Mouse (Mus musculus): ENCODE measurements at regions not wholly inside any gene's neighbourhood (a gene's known extent, or its start where the extent isn't known, plus 50 kb on each side); places are given as distances from the start of the nearest gene placed in this dataset.

GRCm38 (mm10) chr2:78050542-78050941, 104.4 kb upstream of the Cwc22 start:
- Histone ChIP-seq H3K9me3 (ENCODE audit: control insufficient read depth, insufficient read depth, low read depth, low read length) (no peaks in the 10 kb centered on the region), H3K9ac (ENCODE audit: insufficient read depth, low read depth, low read length, poor library complexity, severe bottlenecking) (no peak overlapping the region), H3K4me1 (ENCODE audit: control insufficient read depth in 2 of 2, insufficient read depth in 2 of 2, low read length in 2 of 2, poor library complexity in 1 of 2) (no peaks in the 10 kb centered on the region), H3K4me3 (ENCODE audit: insufficient read depth in 1 of 2, low read depth in 1 of 2, low read length in 2 of 2, poor library complexity in 1 of 2, severe bottlenecking in 1 of 2) (no peak overlapping the region), H3K36me3 (ENCODE audit: control insufficient read depth, insufficient read depth, low read length, poor library complexity, severe bottlenecking) (no peaks in the 10 kb centered on the region), H3K27ac (ENCODE audit: insufficient read depth, low read depth, low read length, poor library complexity, severe bottlenecking) (no peak overlapping the region)
- no peak for TF ChIP-seq ZNF384 (IDR thresholded peaks at IDR 0.05; ENCODE audit: low read depth, low read length)
- no peak for TF ChIP-seq MAFK (IDR thresholded peaks at IDR 0.05; ENCODE audit: insufficient read depth, low read depth, low read length)
- no peak for TF ChIP-seq CHD2 (IDR thresholded peaks at IDR 0.05; ENCODE audit: low read depth, low read length)
- TF ChIP-seq HCFC1 (IDR thresholded peaks at IDR 0.05; ENCODE audit: borderline replicate concordance, insufficient read depth, low read length), result no peak
- no peak for TF ChIP-seq ZC3H11A (IDR thresholded peaks at IDR 0.05; ENCODE audit: borderline replicate concordance, low read depth, low read length)
- DNase-seq (ENCODE audit: low read depth, low spot score), result no peak
- in situ Hi-C loops (cut with MboI; ENCODE audit: low sequenced_read_pairs in 2 of 2, unreplicated experiment in 2 of 2), result no loop called here

DNA sequence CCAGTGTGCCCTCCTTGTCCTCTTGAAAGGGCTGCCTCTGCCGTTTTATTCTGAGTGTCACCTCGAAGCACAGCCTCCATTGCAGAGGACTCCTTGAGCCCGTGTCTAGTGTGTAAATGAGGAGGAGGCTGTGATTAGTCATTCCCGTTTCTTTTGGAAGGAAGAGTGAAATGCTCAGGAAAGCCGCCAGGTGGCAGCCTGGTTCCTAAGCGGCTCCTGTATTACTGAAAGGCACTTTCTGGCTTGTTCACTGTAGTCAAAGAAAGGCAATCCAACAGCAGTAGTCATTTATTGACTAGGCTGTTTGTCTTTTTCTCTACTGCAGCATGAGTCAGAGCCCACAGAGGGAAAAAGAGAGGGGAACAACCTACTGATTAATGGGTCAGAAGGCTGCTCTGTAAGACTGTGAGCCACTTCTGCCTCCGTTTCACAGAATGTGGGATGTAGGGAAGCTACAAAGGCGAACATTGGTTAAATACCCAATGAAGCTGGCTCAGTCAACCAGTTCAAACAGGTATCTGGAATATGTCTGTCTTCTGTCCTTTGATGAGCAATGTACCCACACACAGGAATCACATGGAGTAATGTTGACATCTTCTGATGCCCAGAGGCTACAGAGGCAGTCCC, 103.2 kb upstream of the Cwc22 start:
- Histone ChIP-seq H3K9me3 (ENCODE audit: control insufficient read depth, insufficient read depth, low read depth, low read length) (no peaks in the 10 kb centered on the region), H3K4me3 (ENCODE audit: insufficient read depth in 1 of 2, low read depth in 1 of 2, low read length in 2 of 2, poor library complexity in 1 of 2, severe bottlenecking in 1 of 2) (no peak overlapping the region), H3K36me3 (ENCODE audit: control insufficient read depth, insufficient read depth, low read length, poor library complexity, severe bottlenecking) (no peaks in the 10 kb centered on the region), H3K9ac (ENCODE audit: insufficient read depth, low read depth, low read length, poor library complexity, severe bottlenecking) (no peak overlapping the region), H3K4me1 (ENCODE audit: control insufficient read depth in 2 of 2, insufficient read depth in 2 of 2, low read length in 2 of 2, poor library complexity in 1 of 2) (no peaks in the 10 kb centered on the region), H3K27ac (ENCODE audit: insufficient read depth, low read depth, low read length, poor library complexity, severe bottlenecking) (no peak overlapping the region)
- in situ Hi-C loops (cut with MboI; ENCODE audit: low sequenced_read_pairs in 2 of 2, unreplicated experiment in 2 of 2), result loop anchor here in 1 of 2 experiments (25.0 kb wide), 1 partner anchor 863 kb away; no protein-coding TSS in a partner anchor
- DNase-seq (ENCODE audit: low read depth, low spot score), result peak; percentile 73
- TF ChIP-seq MAFK (IDR thresholded peaks at IDR 0.05; ENCODE audit: insufficient read depth, low read depth, low read length), result 0 out of 2 replicates have a peak, but pooled peaks have one; percentile 25
- TF ChIP-seq HCFC1 (IDR thresholded peaks at IDR 0.05; ENCODE audit: borderline replicate concordance, insufficient read depth, low read length), result no peak
- no peak for TF ChIP-seq CHD2 (IDR thresholded peaks at IDR 0.05; ENCODE audit: low read depth, low read length)
- peak; percentile 84 for TF ChIP-seq ZC3H11A (IDR thresholded peaks at IDR 0.05; ENCODE audit: borderline replicate concordance, low read depth, low read length)
- no peak for TF ChIP-seq ZNF384 (IDR thresholded peaks at IDR 0.05; ENCODE audit: low read depth, low read length)

- in situ Hi-C loops (cut with MboI; ENCODE audit: low sequenced_read_pairs in 2 of 2, unreplicated experiment in 2 of 2), result loop anchor here in 1 of 2 experiments (25.0 kb wide), 1 partner anchor 864 kb away; no protein-coding TSS in a partner anchor
- no peaks in the 10 kb centered on the region for H3K9me3 ChIP-seq (ENCODE audit: control insufficient read depth, insufficient read depth, low read depth, low read length)
- no peak overlapping the region for H3K27ac ChIP-seq (ENCODE audit: insufficient read depth, low read depth, low read length, poor library complexity, severe bottlenecking)
- no peak for TF ChIP-seq ZNF384 (IDR thresholded peaks at IDR 0.05; ENCODE audit: low read depth, low read length)
- TF ChIP-seq ZC3H11A (IDR thresholded peaks at IDR 0.05; ENCODE audit: borderline replicate concordance, low read depth, low read length), result no peak
- TF ChIP-seq MAFK (IDR thresholded peaks at IDR 0.05; ENCODE audit: insufficient read depth, low read depth, low read length), result no peak
- no peak for TF ChIP-seq CHD2 (IDR thresholded peaks at IDR 0.05; ENCODE audit: low read depth, low read length)
- no peak for TF ChIP-seq HCFC1 (IDR thresholded peaks at IDR 0.05; ENCODE audit: borderline replicate concordance, insufficient read depth, low read length)
- no peaks in the 10 kb centered on the region for H3K36me3 ChIP-seq (ENCODE audit: control insufficient read depth, insufficient read depth, low read length, poor library complexity, severe bottlenecking)
- DNase-seq (ENCODE audit: low read depth, low spot score), result no peak
- H3K4me1 ChIP-seq (ENCODE audit: control insufficient read depth in 2 of 2, insufficient read depth in 2 of 2, low read length in 2 of 2, poor library complexity in 1 of 2), result no peaks in the 10 kb centered on the region
- no peak overlapping the region for H3K4me3 ChIP-seq (ENCODE audit: insufficient read depth in 1 of 2, low read depth in 1 of 2, low read length in 2 of 2, poor library complexity in 1 of 2, severe bottlenecking in 1 of 2)
- no peak overlapping the region for H3K9ac ChIP-seq (ENCODE audit: insufficient read depth, low read depth, low read length, poor library complexity, severe bottlenecking)
Observed at GRCm38 (mm10) chr2:78048706-78049055, 102.5 kb upstream of the Cwc22 start.

DNA sequence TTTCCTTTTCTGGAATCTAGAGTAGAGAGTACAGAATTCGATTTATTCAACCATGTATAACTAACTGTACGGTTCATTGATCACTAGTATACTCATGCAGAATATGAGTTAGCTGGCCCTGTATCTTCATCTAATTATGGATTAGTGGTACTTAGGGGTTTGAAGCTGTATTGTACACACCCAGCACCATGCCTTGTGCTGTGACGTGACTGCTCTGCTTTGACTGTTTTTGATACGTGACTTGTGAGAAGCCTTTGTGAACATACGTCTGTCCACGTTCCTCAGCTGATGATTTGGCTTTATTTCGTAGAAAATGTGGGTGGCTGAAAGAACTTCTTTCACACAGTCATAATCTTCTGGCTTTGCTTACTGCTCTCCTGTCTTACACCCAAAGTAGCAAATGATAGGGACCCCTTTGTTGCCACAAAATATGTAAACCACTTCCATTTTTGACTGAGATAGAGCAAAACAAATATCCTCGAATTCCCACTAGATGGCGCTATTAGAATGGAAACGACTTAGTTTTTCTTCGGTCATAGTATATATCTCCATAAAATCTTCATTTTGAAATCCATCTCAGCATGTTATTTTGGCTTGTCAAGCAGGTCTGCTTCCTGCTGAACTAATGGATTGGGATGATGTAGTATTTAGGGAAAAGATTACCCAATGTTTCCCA, 102.0 kb upstream of the Cwc22 start:
- in situ Hi-C loops (cut with MboI; ENCODE audit: low sequenced_read_pairs in 2 of 2, unreplicated experiment in 2 of 2), result loop anchor here in 1 of 2 experiments (25.0 kb wide), 1 partner anchor 864 kb away; no protein-coding TSS in a partner anchor
- Histone ChIP-seq H3K9ac (ENCODE audit: insufficient read depth, low read depth, low read length, poor library complexity, severe bottlenecking) (no peak overlapping the region), H3K9me3 (ENCODE audit: control insufficient read depth, insufficient read depth, low read depth, low read length) (no peaks in the 10 kb centered on the region), H3K4me3 (ENCODE audit: insufficient read depth in 1 of 2, low read depth in 1 of 2, low read length in 2 of 2, poor library complexity in 1 of 2, severe bottlenecking in 1 of 2) (no peak overlapping the region), H3K36me3 (ENCODE audit: control insufficient read depth, insufficient read depth, low read length, poor library complexity, severe bottlenecking) (no peaks in the 10 kb centered on the region), H3K4me1 (ENCODE audit: control insufficient read depth in 2 of 2, insufficient read depth in 2 of 2, low read length in 2 of 2, poor library complexity in 1 of 2) (no peaks in the 10 kb centered on the region), H3K27ac (ENCODE audit: insufficient read depth, low read depth, low read length, poor library complexity, severe bottlenecking) (no peak overlapping the region)
- DNase-seq (ENCODE audit: low read depth, low spot score), result peak; percentile 31
- no peak for TF ChIP-seq MAFK (IDR thresholded peaks at IDR 0.05; ENCODE audit: insufficient read depth, low read depth, low read length)
- no peak for TF ChIP-seq CHD2 (IDR thresholded peaks at IDR 0.05; ENCODE audit: low read depth, low read length)
- TF ChIP-seq ZC3H11A (IDR thresholded peaks at IDR 0.05; ENCODE audit: borderline replicate concordance, low read depth, low read length), result no peak
- no peak for TF ChIP-seq ZNF384 (IDR thresholded peaks at IDR 0.05; ENCODE audit: low read depth, low read length)
- TF ChIP-seq HCFC1 (IDR thresholded peaks at IDR 0.05; ENCODE audit: borderline replicate concordance, insufficient read depth, low read length), result no peak
